Mouse (Mus musculus) ES-Bruce4 (cell line): ENCODE measurements around the gene Gm43064.

Experiments used
- CTCF ChIP-seq: IDR thresholded peaks from one replicate; pipeline ENCODE4 v1.8.1; 2011; ENCODE audit warnings: low read depth, low read length
- EP300 ChIP-seq: IDR thresholded peaks from 2 replicates; pipeline ENCODE4 v1.6.1; 2011; ENCODE audit warnings: low read depth, low read length; ENCODE audit not compliant: insufficient read depth
- POLR2A ChIP-seq: IDR thresholded peaks from one replicate; pipeline ENCODE4 v1.8.1; 2011; ENCODE audit warnings: low read length; ENCODE audit not compliant: insufficient read depth

DNA sequence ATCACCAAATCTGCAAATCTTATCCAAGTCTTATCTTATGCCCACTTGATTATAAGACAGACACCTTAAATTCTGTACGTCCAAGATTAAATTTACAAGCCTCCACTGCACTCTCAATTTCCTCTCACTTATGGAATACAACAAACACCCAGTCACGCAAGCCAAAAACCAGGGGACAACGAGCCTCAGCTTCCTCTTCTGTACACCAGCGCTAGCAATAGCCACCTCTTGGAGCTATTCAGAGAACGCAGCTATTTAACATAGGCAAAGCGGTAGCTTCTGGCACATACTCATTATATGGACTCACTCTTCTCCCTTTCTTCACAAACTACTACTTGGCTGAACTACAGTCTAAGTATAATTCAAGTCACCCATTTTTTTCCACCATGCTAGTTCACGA, 30.2 kb upstream of the Gm43064 start:
- TF ChIP-seq CTCF (no peak), EP300 (no peak), POLR2A (no peak)
